Mouse (Mus musculus) adrenal gland, postnatal 0 days (tissue): ENCODE results near the gene Olfr982. TPM values are rescaled to one million over a fixed set of nuclear protein-coding genes. Genes with fewer than 3 reads are reported as not detected.

Experiments
- polyA plus RNA-seq: library from polyadenylated mRNA; unstranded; fragments of >200 nt; fragmentation: Nextera tagmentation; extraction: Ambion mirVana; gene quantifications from 2 replicates; pipeline ENCODE4 v1.2.1, GENCODE M21; 2015

Olfr982 gene
- not detected in 2 replicates for polyA plus RNA-seq

DNA sequence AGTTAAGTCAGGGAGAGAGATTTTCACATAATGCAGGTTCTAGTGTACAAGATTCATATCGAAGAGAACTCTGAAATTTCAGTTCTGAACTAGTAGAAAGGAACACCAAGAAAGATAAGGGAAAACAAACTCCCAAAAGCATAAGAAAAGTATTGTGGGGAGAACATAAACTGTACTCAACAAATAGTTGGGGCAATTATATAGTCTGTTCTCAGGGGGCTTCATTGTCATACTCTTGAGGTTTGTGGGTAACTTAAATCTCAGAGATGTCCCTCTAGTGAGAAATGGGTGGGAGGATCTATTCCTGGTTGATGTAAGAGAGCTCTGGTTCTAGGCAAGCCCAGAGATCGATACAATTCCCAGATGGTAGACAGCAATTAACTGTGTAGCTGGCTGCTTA lies at the start of gene Olfr982:
Gene Olfr982, plus strand, starts transcription at position 301 of the 400 bp plus-strand sequence.

DNA sequence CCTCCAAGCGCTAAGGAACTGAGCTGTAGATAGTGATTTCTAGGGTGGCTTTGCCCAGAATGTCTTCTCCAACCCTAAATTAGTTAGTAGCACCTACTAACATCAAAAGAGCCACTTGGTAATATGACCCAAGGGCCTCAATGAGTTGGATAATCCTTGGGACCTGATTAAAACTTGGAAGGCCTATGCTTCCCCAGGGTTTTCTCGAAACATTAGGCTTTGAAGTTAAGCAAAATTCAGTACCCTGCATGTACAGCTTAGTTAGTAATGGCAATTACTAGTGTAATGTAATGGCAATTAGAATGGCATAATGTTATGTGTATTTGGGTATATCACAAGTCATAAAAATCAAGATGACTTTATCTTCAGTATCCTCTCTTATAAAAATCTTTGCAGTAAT lies 19.9 kb downstream of the Olfr982 start, which contains the start of gene Olfr983:
Gene Olfr983, minus strand, starts transcription at position 101 of the 400 bp plus-strand sequence.

DNA sequence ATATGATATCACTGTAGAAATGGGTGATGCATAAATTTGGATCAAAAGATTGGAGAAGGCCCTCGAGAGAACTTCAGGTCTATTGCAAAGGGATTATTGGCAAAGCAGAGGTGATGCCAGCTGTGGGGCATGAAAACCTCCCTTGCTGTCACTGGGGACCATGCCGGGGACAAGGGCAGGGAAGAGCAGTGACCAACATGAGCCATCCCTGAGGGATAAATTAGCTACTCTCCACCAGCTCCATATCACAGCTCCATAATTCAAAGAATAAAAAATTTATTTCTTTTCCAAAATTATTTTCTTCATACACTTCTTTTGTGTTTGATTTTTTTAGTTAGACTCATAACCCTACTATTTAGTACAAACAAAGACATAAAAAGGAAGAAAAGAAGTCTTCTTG lies 40.5 kb downstream of the Olfr982 start, which contains the start of gene Olfr984:
Gene Olfr984, minus strand, starts transcription at position 101 of the 400 bp plus-strand sequence.

Other genes starting within 250 kb of the Olfr982 start
- not detected in 2 replicates for gene Olfr971, start 237.0 kb upstream of the Olfr982 start, polyA plus RNA-seq
- not detected in 2 replicates for gene Olfr972, start 207.4 kb upstream of the Olfr982 start, polyA plus RNA-seq
- not detected in 2 replicates for gene Olfr229, start 166.5 kb upstream of the Olfr982 start, polyA plus RNA-seq
- gene Olfr974, start 136.3 kb upstream of the Olfr982 start, polyA plus RNA-seq = not detected in 2 replicates
- not detected in 2 replicates for gene Olfr975, start 121.8 kb upstream of the Olfr982 start, polyA plus RNA-seq
- gene Olfr976, start 112.7 kb upstream of the Olfr982 start, polyA plus RNA-seq = not detected in 2 replicates
- gene Olfr978, start 81.7 kb upstream of the Olfr982 start, polyA plus RNA-seq = not detected in 2 replicates
- not detected in 2 replicates for gene Olfr979, start 70.4 kb upstream of the Olfr982 start, polyA plus RNA-seq
- gene Olfr980, start 64.2 kb upstream of the Olfr982 start, polyA plus RNA-seq = not detected in 2 replicates
- gene Olfr981, start 52.4 kb upstream of the Olfr982 start, polyA plus RNA-seq = not detected in 2 replicates
- gene Olfr983, start 19.8 kb downstream of the Olfr982 start, polyA plus RNA-seq = not detected in 2 replicates
- gene Olfr984, start 40.4 kb downstream of the Olfr982 start, polyA plus RNA-seq = not detected in 2 replicates
- not detected in 2 replicates for gene Olfr985, start 56.4 kb downstream of the Olfr982 start, polyA plus RNA-seq
- 0.18 TPM in 1 of 2 replicates, not detected in the other for gene Tmem225, start 74.3 kb downstream of the Olfr982 start, polyA plus RNA-seq
- gene Olfr986, start 107.1 kb downstream of the Olfr982 start, polyA plus RNA-seq = not detected in 2 replicates
- 3.5 and 3.8 TPM in 2 replicates for gene Zfp202, start 118.5 kb downstream of the Olfr982 start, polyA plus RNA-seq
- gene Scn3b, start 195.4 kb downstream of the Olfr982 start, polyA plus RNA-seq = 24.4 and 63.6 TPM in 2 replicates